Mouse (Mus musculus) C2C12 (cell line): ENCODE results near the gene Cdc42ep1.
A peak's percentile ranks its signal among the peaks of the same experiment; 100 is the strongest.

Experiments used
- CTCF ChIP-seq: IDR thresholded peaks from one replicate; pipeline ENCODE4 v1.5.1; 2011; ENCODE audit not compliant: control insufficient read depth, insufficient read depth, insufficient read length
- USF1 ChIP-seq: IDR thresholded peaks from one replicate; pipeline ENCODE4 v1.6.1; 2011; ENCODE audit warnings: low read depth, mild to moderate bottlenecking, control low read depth, moderate library complexity

DNA sequence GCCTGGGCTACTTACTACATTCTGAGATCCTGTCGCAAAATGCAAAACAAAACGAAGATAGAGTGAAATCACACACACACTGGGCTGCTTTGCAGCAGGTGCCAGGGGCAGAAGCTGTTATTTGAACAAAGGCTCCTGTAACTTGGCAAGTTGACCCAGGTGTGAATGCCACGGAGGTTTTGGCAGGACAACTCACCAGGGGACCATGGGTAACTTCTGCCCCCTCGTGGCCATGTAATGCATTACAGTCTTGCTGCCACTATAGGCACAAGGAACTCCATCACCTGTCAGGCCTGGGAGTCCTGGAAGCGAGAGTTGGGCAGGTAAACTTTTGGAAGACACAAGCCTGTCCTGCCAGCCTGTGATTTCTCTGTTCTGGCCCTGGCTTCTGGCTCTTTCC lies 6.0 kb downstream of the Cdc42ep1 start:
- peak; percentile 93 for TF ChIP-seq CTCF
- no peak for TF ChIP-seq USF1
